In the genomic region with DNA sequence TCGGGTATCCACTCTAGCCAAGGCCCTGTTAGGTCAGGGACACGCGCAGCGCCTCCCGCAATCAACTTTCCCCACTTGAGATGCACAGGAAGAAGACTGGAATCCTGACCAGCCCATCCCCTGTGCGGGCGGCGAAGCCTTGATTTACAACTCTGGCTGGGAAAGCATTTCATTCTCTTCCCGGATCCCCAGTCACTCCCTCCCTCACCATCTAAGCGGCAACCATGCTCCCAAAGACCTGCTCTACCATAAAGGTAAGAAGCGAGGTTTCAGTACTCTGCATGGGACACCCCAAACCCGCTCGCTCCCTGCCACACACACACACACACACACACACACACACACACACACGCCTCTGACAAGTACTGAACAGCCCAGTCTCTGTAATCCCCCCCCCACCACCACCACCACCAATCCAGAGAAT, we compare ENCODE assay signal across 8 mouse cellular contexts.
DNase-seq lines count a peak whose midpoint lies in the region; ATAC-seq lines count a peak whose summit lies in the region.

No protein-coding gene starts in this region.

- WGBS in lung, embryonic 15.5 days = 5% methylated on average over 14 of the region's 14 CpGs
- WGBS in heart, embryonic 16.5 days = 4% methylated on average over 14 of the region's 14 CpGs
- 14% methylated on average over 14 of the region's 14 CpGs for WGBS in liver, embryonic 15.5 days (ENCODE audit: insufficient replicate concordance)
- 1% methylated on average over 14 of the region's 14 CpGs for WGBS in stomach, embryonic 15.5 days

- peaks cover 7% of the 10 kb centered on the region for H3K27me3 ChIP-seq in lung, embryonic 15.5 days
- no peaks in the 10 kb centered on the region; the same call in 1 of the 2 replicates for H3K27me3 ChIP-seq in heart, embryonic 16.5 days (ENCODE audit: control insufficient read depth, insufficient read depth, low read length)
- peaks cover 31% of the 10 kb centered on the region for H3K27me3 ChIP-seq in liver, embryonic 15.5 days
- no peaks in the 10 kb centered on the region; the same call in 1 of the 2 replicates for H3K27me3 ChIP-seq in stomach, embryonic 15.5 days (replicated peaks)

- no peaks in the 10 kb centered on the region for H3K9me3 ChIP-seq in lung, embryonic 15.5 days
- H3K9me3 ChIP-seq in heart, embryonic 16.5 days (replicated peaks; ENCODE audit: control insufficient read depth, low read length) = no peaks in the 10 kb centered on the region
- no peaks in the 10 kb centered on the region for H3K9me3 ChIP-seq in liver, embryonic 15.5 days (replicated peaks)
- H3K9me3 ChIP-seq in stomach, embryonic 15.5 days = no peaks in the 10 kb centered on the region

- H3K36me3 ChIP-seq in lung, embryonic 15.5 days = no peaks in the 10 kb centered on the region
- H3K36me3 ChIP-seq in heart, embryonic 16.5 days (ENCODE audit: control insufficient read depth, insufficient read depth) = no peaks in the 10 kb centered on the region
- no peaks in the 10 kb centered on the region for H3K36me3 ChIP-seq in liver, embryonic 15.5 days (replicated peaks)
- no peaks in the 10 kb centered on the region for H3K36me3 ChIP-seq in stomach, embryonic 15.5 days

- peak overlapping the region; percentile 95 for H3K4me2 ChIP-seq in lung, embryonic 15.5 days
- H3K4me2 ChIP-seq in heart, embryonic 16.5 days (ENCODE audit: low read depth, low read length) = peak overlapping the region; percentile 81
- peak overlapping the region; percentile 67 for H3K4me2 ChIP-seq in liver, embryonic 15.5 days
- peak overlapping the region; percentile 97 for H3K4me2 ChIP-seq in stomach, embryonic 15.5 days

- no peak for ATAC-seq in lung, embryonic 15.5 days (ENCODE audit: borderline replicate concordance, extremely low read depth, low FRiP score, low TSS enrichment)
- ATAC-seq in heart, embryonic 16.5 days (replicated peaks; ENCODE audit: extremely low read depth, insufficient read depth, low FRiP score) = no peak
- ATAC-seq in liver, embryonic 15.5 days (ENCODE audit: insufficient read depth) = no peak
- ATAC-seq in stomach, embryonic 15.5 days (ENCODE audit: insufficient read depth, low FRiP score, low read depth) = no peak

- H3K9ac ChIP-seq in lung, embryonic 15.5 days = peak overlapping the region; percentile 31
- peak overlapping the region; percentile 81 for H3K9ac ChIP-seq in heart, embryonic 16.5 days (ENCODE audit: low read length)
- H3K9ac ChIP-seq in liver, embryonic 15.5 days = no peak overlapping the region
- no peak overlapping the region for H3K9ac ChIP-seq in stomach, embryonic 15.5 days

- H3K27ac ChIP-seq in lung, embryonic 15.5 days = no peak overlapping the region
- H3K27ac ChIP-seq in heart, embryonic 16.5 days (ENCODE audit: low read length) = no peak overlapping the region
- no peak overlapping the region for H3K27ac ChIP-seq in liver, embryonic 15.5 days (replicated peaks)
- no peak overlapping the region for H3K27ac ChIP-seq in stomach, embryonic 15.5 days

- peak overlapping the region; percentile 56 for H3K4me3 ChIP-seq in lung, embryonic 15.5 days
- H3K4me3 ChIP-seq in heart, embryonic 16.5 days (ENCODE audit: low read length) = peak overlapping the region; percentile 69
- peak overlapping the region; percentile 50; the same call in 1 of the 2 replicates for H3K4me3 ChIP-seq in liver, embryonic 15.5 days (replicated peaks)
- H3K4me3 ChIP-seq in stomach, embryonic 15.5 days (replicated peaks) = peak overlapping the region; percentile 66

- peaks cover 20% of the 10 kb centered on the region for H3K4me1 ChIP-seq in lung, embryonic 15.5 days
- peaks cover 21% of the 10 kb centered on the region for H3K4me1 ChIP-seq in heart, embryonic 16.5 days (ENCODE audit: control insufficient read depth, insufficient read depth, low read length)
- H3K4me1 ChIP-seq in liver, embryonic 15.5 days (replicated peaks) = peaks cover 15% of the 10 kb centered on the region
- peaks cover 19% of the 10 kb centered on the region for H3K4me1 ChIP-seq in stomach, embryonic 15.5 days

- DNase-seq in cerebellum, adult 18-20 months = peak; percentile 14 to 34
- DNase-seq in cerebellum, postnatal 4 days (ENCODE audit: low spot score in 2 of 2) = no peak
- DNase-seq in lung, postnatal 4 days = no peak
- DNase-seq in thymus, postnatal 14 days = no peak

Comparison
In these comparisons a context has a peak if more than half of its experiments do, and no peak if none do; other contexts are left out.
1. DNase-seq: peak in cerebellum, adult 18-20 months (2 of 2); none in cerebellum, postnatal 4 days (0 of 2), lung, postnatal 4 days (0 of 2) and thymus, postnatal 14 days (single experiment).
2. H3K9ac ChIP-seq: peak in lung, embryonic 15.5 days (single experiment) and heart, embryonic 16.5 days (single experiment); none in liver, embryonic 15.5 days (single experiment) and stomach, embryonic 15.5 days (single experiment).
3. Peak in every context shown above with its lines, with median percentiles within 50 percentile points of each other: H3K4me2 ChIP-seq and H3K4me3 ChIP-seq.